Mouse (Mus musculus) CH12.LX (cell line): ENCODE data around the gene Elovl7. TPM values are rescaled to one million over a fixed set of nuclear protein-coding genes. Genes with fewer than 3 reads are reported as not detected.

Source experiments
- DNase-seq: peaks from one replicate; pipeline ENCODE4 v3.0.0-alpha.2; 2013; ENCODE audit errors: extremely low read depth
- H3K27ac ChIP-seq: 2 replicates; pipeline ENCODE4 v1.5.1; 2012; ENCODE audit warnings: low read depth, mild to moderate bottlenecking, control low read depth, moderate library complexity; ENCODE audit not compliant: insufficient read depth
- H3K27me3 ChIP-seq: replicated peaks from 2 replicates; pipeline ENCODE3; 2012; ENCODE audit warnings: inconsistent platforms
- H3K36me3 ChIP-seq, 2 experiments: replicated peaks in 1 of 2; 2 replicates each; pipeline versions ENCODE3 to v1.6.1; 2012; ENCODE audit warnings: inconsistent platforms in 1 of 2, low read length in 1 of 2, mild to moderate bottlenecking in 1 of 2, mixed read lengths in 1 of 2, moderate library complexity in 1 of 2; ENCODE audit not compliant: control insufficient read depth in 1 of 2, insufficient read depth in 1 of 2
- H3K4me1 ChIP-seq, 2 experiments: 2 replicates each; pipeline ENCODE4 v1.6.1; 2012; ENCODE audit warnings: inconsistent platforms in 1 of 2, moderate library complexity in 1 of 2; ENCODE audit not compliant: insufficient read depth in 2 of 2, control insufficient read depth in 1 of 2
- H3K4me2 ChIP-seq: 2 replicates; pipeline ENCODE4 v1.6.1; 2012; ENCODE audit warnings: low read depth, mild to moderate bottlenecking, control low read depth; ENCODE audit not compliant: poor library complexity, insufficient read depth, severe bottlenecking
- H3K4me3 ChIP-seq, 3 experiments: fragments of 150-350 bp in 1 of 3; sonication (generic) in 1 of 3; replicated peaks in 1 of 3; 2 replicates each; pipeline versions ENCODE3 to v1.5.1; 2011 to 2012; ENCODE audit warnings: low read depth in 2 of 3, low read length in 2 of 3, mild to moderate bottlenecking in 2 of 3, moderate library complexity in 2 of 3, control low read depth in 1 of 3, improper control_type of control experiment in 1 of 3, inconsistent platforms in 1 of 3, mixed read lengths in 1 of 3; ENCODE audit not compliant: poor library complexity in 1 of 3
- H3K79me2 ChIP-seq: replicated peaks from 2 replicates; pipeline ENCODE4 v1.6.1; 2012; ENCODE audit warnings: mild to moderate bottlenecking, moderate library complexity; ENCODE audit not compliant: control insufficient read depth, poor library complexity, insufficient read depth, severe bottlenecking; ENCODE audit errors: extremely low read depth
- H3K9ac ChIP-seq: 2 replicates; pipeline ENCODE4 v1.6.1; 2012; ENCODE audit warnings: low read depth, mild to moderate bottlenecking, control low read depth, moderate library complexity; ENCODE audit not compliant: insufficient read depth
- H3K9me3 ChIP-seq: replicated peaks from 2 replicates; pipeline ENCODE3; 2012; ENCODE audit warnings: low read length, inconsistent platforms, mixed read lengths
- BHLHE40 ChIP-seq: IDR thresholded peaks from 2 replicates; pipeline ENCODE4 v1.6.1; 2011; ENCODE audit warnings: mild to moderate bottlenecking, low read depth, low read length, improper control_type of control experiment
- CHD1 ChIP-seq: IDR thresholded peaks from 2 replicates; pipeline ENCODE4 v1.6.1; 2012; ENCODE audit warnings: low read depth, low read length, improper control_type of control experiment, inconsistent platforms
- CHD2 ChIP-seq: IDR thresholded peaks from 2 replicates; pipeline ENCODE4 v1.6.1; 2011; ENCODE audit warnings: low read length, improper control_type of control experiment
- ELF1 ChIP-seq: IDR thresholded peaks from 2 replicates; pipeline ENCODE4 v1.6.1; 2014; ENCODE audit warnings: low read depth, mild to moderate bottlenecking, inconsistent platforms, low read length, improper control_type of control experiment
- ETS1 ChIP-seq: conservative IDR thresholded peaks from 2 replicates; pipeline ENCODE4 v1.6.1; 2012; ENCODE audit warnings: low read depth, mild to moderate bottlenecking, inconsistent platforms, low read length, improper control_type of control experiment, moderate library complexity
- HCFC1 ChIP-seq: IDR thresholded peaks from 2 replicates; pipeline ENCODE4 v1.6.1; 2012; ENCODE audit warnings: low read depth, mild to moderate bottlenecking, inconsistent platforms, low read length, improper control_type of control experiment
- IRF4 ChIP-seq: IDR thresholded peaks from 2 replicates; pipeline ENCODE4 v1.6.1; 2014; ENCODE audit warnings: low read depth, mild to moderate bottlenecking, inconsistent platforms, low read length, improper control_type of control experiment
- JUN ChIP-seq: IDR thresholded peaks from 2 replicates; pipeline ENCODE4 v1.6.1; 2011; ENCODE audit warnings: low read depth, mild to moderate bottlenecking, low read length, improper control_type of control experiment, moderate library complexity; ENCODE audit not compliant: insufficient read depth
- MAX ChIP-seq: IDR thresholded peaks from 2 replicates; pipeline ENCODE4 v1.6.1; 2011; ENCODE audit warnings: low read length, improper control_type of control experiment
- MAZ ChIP-seq: IDR thresholded peaks from 2 replicates; pipeline ENCODE4 v1.6.1; 2012; ENCODE audit warnings: low read depth, mild to moderate bottlenecking, inconsistent platforms, low read length, improper control_type of control experiment, moderate library complexity
- MEF2A ChIP-seq: IDR thresholded peaks from 2 replicates; pipeline ENCODE4 v1.6.1; 2014; ENCODE audit warnings: low read depth, mild to moderate bottlenecking, inconsistent platforms, low read length, improper control_type of control experiment, borderline replicate concordance
- MYC ChIP-seq: IDR thresholded peaks from 2 replicates; pipeline ENCODE4 v1.6.1; 2011; ENCODE audit warnings: low read depth, mild to moderate bottlenecking, improper control_type of control experiment, low read length
- PAX5 ChIP-seq: IDR thresholded peaks from 2 replicates; pipeline ENCODE4 v1.6.1; 2012; ENCODE audit warnings: low read length, inconsistent platforms, mixed read lengths
- POLR2A ChIP-seq: IDR thresholded peaks from 2 replicates; pipeline ENCODE4 v1.6.1; 2011; ENCODE audit warnings: low read depth, mild to moderate bottlenecking, improper control_type of control experiment, low read length
- POLR2AphosphoS2 ChIP-seq: IDR thresholded peaks from 2 replicates; pipeline ENCODE4 v1.6.1; 2011; ENCODE audit warnings: low read depth, low read length, improper control_type of control experiment
- RCOR1 ChIP-seq: conservative IDR thresholded peaks from 2 replicates; pipeline ENCODE4 v1.6.1; 2012; ENCODE audit warnings: low read depth, mild to moderate bottlenecking, inconsistent platforms, low read length, improper control_type of control experiment
- SIN3A ChIP-seq: IDR thresholded peaks from 2 replicates; pipeline ENCODE4 v1.6.1; 2012; ENCODE audit warnings: low read length, improper control_type of control experiment, inconsistent platforms
- TBP ChIP-seq: conservative IDR thresholded peaks from 2 replicates; pipeline ENCODE4 v1.6.1; 2011; ENCODE audit warnings: low read depth, low read length, improper control_type of control experiment
- UBTF ChIP-seq: IDR thresholded peaks from 2 replicates; pipeline ENCODE4 v1.6.1; 2012; ENCODE audit warnings: low read depth, mild to moderate bottlenecking, inconsistent platforms, low read length, improper control_type of control experiment, moderate library complexity
- USF2 ChIP-seq: conservative IDR thresholded peaks from 2 replicates; pipeline ENCODE4 v1.6.1; 2011; ENCODE audit warnings: low read depth, low read length, improper control_type of control experiment
- ZC3H11A ChIP-seq: IDR thresholded peaks from 2 replicates; pipeline ENCODE4 v1.6.1; 2012; ENCODE audit warnings: low read depth, mild to moderate bottlenecking, inconsistent platforms, low read length, improper control_type of control experiment
- ZMIZ1 ChIP-seq: IDR thresholded peaks from 2 replicates; pipeline ENCODE4 v1.6.1; 2012; ENCODE audit warnings: low read depth, mild to moderate bottlenecking, inconsistent platforms, low read length, improper control_type of control experiment
- dilution Hi-C: fragments of 300-500 bp; cut with MboI; formaldehyde crosslinking; loops from 2 replicates; pipeline ENCODE4 v1.14.3; 2020; ENCODE audit warnings: low sequenced_read_pairs; ENCODE audit not compliant: extremely low pct_unique_long_range_greater_than_20kb, extremely low pct_ligation_motif_present
- in situ Hi-C: fragments of 300-500 bp; cut with MboI; formaldehyde crosslinking; loops from 3 replicates; pipeline ENCODE4 v1.14.3; 2019; ENCODE audit warnings: low sequenced_read_pairs, low pct_ligation_motif_present, low pct_unique_long_range_greater_than_20kb, mixed read lengths
- polyA plus RNA-seq: library from polyadenylated mRNA; unstranded; fragments of >175 nt; gene quantifications from 2 replicates; pipeline ENCODE4 v1.2.1, GENCODE M21; 2012; ENCODE audit warnings: low read depth; ENCODE audit not compliant: insufficient read length
- total RNA-seq, 2 experiments: library from RNA; depleted of rRNA; stranded (reverse); fragments of 300-350 nt in 1 of 2; fragments of >200 nt in 1 of 2; gene quantifications; 2 replicates each; pipeline ENCODE4 v1.2.3; 2012 to 2014

The Elovl7 gene
- total and polyA plus RNA-seq, 3 experiments: 5.3 to 11.9 (median 8.3) TPM

GRCm38 (mm10) chr13:108180821-108181220, 33.4 kb upstream of the Elovl7 start:
- TF ChIP-seq POLR2A: no peak
- no peak for TF ChIP-seq USF2
- TF ChIP-seq MAZ: no peak
- no peak for TF ChIP-seq ZC3H11A
- TF ChIP-seq CHD2: no peak
- TF ChIP-seq RCOR1: no peak
- no peak for TF ChIP-seq MAX
- TF ChIP-seq UBTF: no peak
- TF ChIP-seq SIN3A: no peak
- no peak for TF ChIP-seq CHD1
- TF ChIP-seq MEF2A: no peak
- no peak for TF ChIP-seq POLR2AphosphoS2
- TF ChIP-seq HCFC1: no peak
- no peak for TF ChIP-seq ZMIZ1
- no peak for TF ChIP-seq ELF1
- no peak for TF ChIP-seq ETS1
- TF ChIP-seq TBP: no peak
- H3K79me2 ChIP-seq: no peaks in the 10 kb centered on the region
- no peaks in the 10 kb centered on the region for H3K9me3 ChIP-seq
- H3K4me3 ChIP-seq: no peak overlapping the region
- no peak for DNase-seq
- H3K36me3 ChIP-seq: peaks cover 63 to 91% of the 10 kb centered on the region in 2 experiments
- H3K27ac ChIP-seq: no peak overlapping the region
- no peaks in the 10 kb centered on the region for H3K27me3 ChIP-seq
- H3K4me1 ChIP-seq: no peaks in the 10 kb centered on the region
- no peak overlapping the region for H3K9ac ChIP-seq
- in situ Hi-C loops (loop anchor here (25.0 kb wide), 1 partner anchor 1031 kb away; no protein-coding TSS in a partner anchor), dilution Hi-C loops (no loop called here)
- no peak overlapping the region for H3K4me2 ChIP-seq

GRCm38 (mm10) chr13:108184743-108185255, 29.4 kb upstream of the Elovl7 start:
- Histone ChIP-seq H3K27me3 (no peaks in the 10 kb centered on the region), H3K9me3 (no peaks in the 10 kb centered on the region), H3K9ac (no peak overlapping the region), H3K79me2 (no peaks in the 10 kb centered on the region), H3K27ac (no peak overlapping the region), H3K4me2 (no peak overlapping the region), H3K4me1 (peaks cover 0 to under 1% of the 10 kb centered on the region in 2 experiments; a peak in 1 of 4 replicates), H3K36me3 (peaks cover 54 to 80% of the 10 kb centered on the region in 2 experiments), H3K4me3 (no peak overlapping the region)
- TF ChIP-seq IRF4 (no peak), MYC (no peak), ETS1 (no peak), ZC3H11A (no peak), BHLHE40 (no peak), PAX5 (no peak), HCFC1 (no peak), RCOR1 (no peak), JUN (no peak), CHD2 (no peak)
- DNase-seq: no peak
- in situ Hi-C loops: loop anchor here (25.0 kb wide), 1 partner anchor 1028 kb away; no protein-coding TSS in a partner anchor
- dilution Hi-C loops: no loop called here
